Mouse (Mus musculus) ES-E14 (cell line): ENCODE data around the gene Per1. TPM values are rescaled to one million over a fixed set of nuclear protein-coding genes. Genes with fewer than 3 reads are reported as not detected.

Source experiments
- DNase-seq: peaks from one replicate; pipeline ENCODE4 v3.0.0-alpha.2; 2013; ENCODE audit warnings: low read depth, low spot score
- H3K27ac ChIP-seq: 2 replicates; pipeline ENCODE4 v1.5.1; 2012; ENCODE audit warnings: low read depth, mild to moderate bottlenecking, low read length, moderate library complexity, mixed read lengths; ENCODE audit not compliant: poor library complexity, insufficient read depth, severe bottlenecking
- H3K36me3 ChIP-seq: 2 replicates; pipeline ENCODE4 v1.6.1; 2012; ENCODE audit warnings: mild to moderate bottlenecking, low read length, moderate library complexity, mixed read lengths; ENCODE audit not compliant: control insufficient read depth, poor library complexity, insufficient read depth, severe bottlenecking
- H3K4me1 ChIP-seq, 2 experiments: fragments of 150-350 bp in 1 of 2; sonication (generic) in 1 of 2; 2 replicates each; pipeline ENCODE4 v1.6.1; 2012; ENCODE audit warnings: low read length in 2 of 2, mild to moderate bottlenecking in 1 of 2, mixed read lengths in 1 of 2; ENCODE audit not compliant: control insufficient read depth in 2 of 2, insufficient read depth in 2 of 2, poor library complexity in 1 of 2
- H3K4me3 ChIP-seq, 2 experiments: fragments of 150-350 bp in 1 of 2; sonication (generic) in 1 of 2; 2 replicates each; pipeline ENCODE4 v1.5.1; 2012; ENCODE audit warnings: low read length in 2 of 2, low read depth in 1 of 2, mild to moderate bottlenecking in 1 of 2, mixed read lengths in 1 of 2; ENCODE audit not compliant: insufficient read depth in 1 of 2, poor library complexity in 1 of 2, severe bottlenecking in 1 of 2
- H3K9ac ChIP-seq: 2 replicates; pipeline ENCODE4 v1.6.1; 2012; ENCODE audit warnings: low read depth, mild to moderate bottlenecking, low read length, mixed read lengths; ENCODE audit not compliant: poor library complexity, insufficient read depth, severe bottlenecking
- H3K9me3 ChIP-seq: fragments of 150-350 bp; sonication (generic); 2 replicates; pipeline ENCODE4 v1.6.1; 2012; ENCODE audit warnings: low read depth, mild to moderate bottlenecking, low read length; ENCODE audit not compliant: control insufficient read depth, insufficient read depth
- CHD2 ChIP-seq: IDR thresholded peaks from 2 replicates; pipeline ENCODE4 v1.6.1; 2014; ENCODE audit warnings: mild to moderate bottlenecking, low read depth, low read length, inconsistent platforms
- HCFC1 ChIP-seq: IDR thresholded peaks from 2 replicates; pipeline ENCODE4 v1.6.1; 2012; ENCODE audit warnings: low read length, inconsistent platforms, borderline replicate concordance; ENCODE audit not compliant: insufficient read depth
- MAFK ChIP-seq: IDR thresholded peaks from 2 replicates; pipeline ENCODE4 v1.6.1; 2014; ENCODE audit warnings: mild to moderate bottlenecking, low read depth, low read length, inconsistent platforms; ENCODE audit not compliant: insufficient read depth
- ZC3H11A ChIP-seq: IDR thresholded peaks from 2 replicates; pipeline ENCODE4 v1.6.1; 2012; ENCODE audit warnings: low read depth, mild to moderate bottlenecking, inconsistent platforms, low read length, borderline replicate concordance
- ZNF384 ChIP-seq: IDR thresholded peaks from 2 replicates; pipeline ENCODE4 v1.6.1; 2012; ENCODE audit warnings: low read depth, low read length, inconsistent platforms
- in situ Hi-C, 2 experiments: fragments of 600-800 bp; cut with MboI; formaldehyde crosslinking; loops; one replicate each; pipeline ENCODE4 v1.15.1; 2025; ENCODE audit warnings: low sequenced_read_pairs in 2 of 2, inconsistent platforms in 1 of 2; ENCODE audit not compliant: unreplicated experiment in 2 of 2
- total RNA-seq: library from RNA; depleted of rRNA; stranded (reverse); fragments of 300-350 nt; gene quantifications from 2 replicates; pipeline ENCODE4 v1.2.3, GENCODE M21; 2012

Per1 gene
- total RNA-seq, 1 experiment: 6.0 TPM

DNA sequence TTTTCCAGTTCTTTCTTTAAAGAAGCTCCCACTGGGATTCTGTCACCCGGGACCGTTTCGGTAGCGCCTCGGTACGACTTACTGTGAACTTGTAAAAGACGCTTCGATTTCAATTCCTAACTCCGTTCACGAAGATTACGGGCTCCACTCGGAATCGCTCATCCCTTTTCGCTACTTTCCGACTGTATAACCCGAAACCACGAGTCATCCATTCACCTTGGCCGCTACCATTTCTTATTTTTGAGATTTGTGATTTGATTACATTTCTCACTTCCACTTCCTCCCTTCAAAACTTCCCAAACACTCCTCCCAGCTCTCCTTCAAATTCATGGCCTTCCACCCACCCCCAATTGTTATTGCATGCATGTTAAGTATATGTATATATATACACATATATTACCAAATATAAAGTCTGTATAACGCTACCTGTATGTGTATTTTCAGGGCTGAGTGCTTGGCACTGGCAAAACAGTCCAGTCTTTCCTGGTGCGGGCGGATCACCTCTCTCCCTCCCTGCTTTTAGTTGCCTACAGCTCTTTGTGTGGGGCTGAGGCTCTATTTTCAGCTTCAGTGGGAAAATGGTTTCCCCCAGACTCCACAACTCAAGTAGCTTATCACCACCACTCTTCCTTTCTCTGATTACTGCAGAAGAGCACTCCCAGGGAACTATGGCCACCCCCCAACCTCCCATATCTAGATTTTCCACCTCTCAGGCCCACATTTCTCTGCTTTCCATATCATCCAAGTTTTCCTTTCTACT lies 16.2 kb downstream of the Per1 start:
- Histone ChIP-seq H3K27ac (no peak overlapping the region), H3K9me3 (no peaks in the 10 kb centered on the region), H3K9ac (no peak overlapping the region; the same call in 1 of the 2 replicates), H3K4me1 (peaks cover 2 to 7% of the 10 kb centered on the region in 2 experiments; a peak in 1 of 4 replicates), H3K36me3 (peaks cover 11% of the 10 kb centered on the region; the same call in 1 of the 2 replicates), H3K4me3 (peak overlapping the region; percentile 60 to 68)
- no peak for TF ChIP-seq HCFC1
- no peak for TF ChIP-seq ZNF384
- no peak for TF ChIP-seq ZC3H11A
- TF ChIP-seq MAFK: no peak
- no peak for TF ChIP-seq CHD2
- in situ Hi-C loops: no loop called here
- no peak for DNase-seq

DNA sequence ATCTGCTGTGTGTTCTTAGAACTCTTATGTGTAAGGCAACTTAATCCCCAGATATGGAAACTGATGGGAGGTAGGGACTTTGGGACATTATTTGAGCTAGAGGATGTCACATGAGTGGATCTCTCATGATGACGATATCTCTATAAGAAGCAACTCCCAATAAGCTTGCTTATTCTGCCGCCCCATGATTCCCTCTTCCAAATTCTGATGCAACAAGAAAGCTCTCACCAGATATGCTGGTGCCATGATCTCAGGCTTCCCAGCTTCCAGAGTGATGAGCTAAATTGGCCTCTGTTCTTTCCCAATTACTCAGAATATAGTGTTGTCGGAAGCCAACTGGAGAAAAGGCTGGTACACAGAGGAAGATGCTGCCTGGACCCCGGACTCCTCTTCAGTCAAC lies 16.8 kb downstream of the Per1 start:
- Histone ChIP-seq H3K27ac (no peak overlapping the region), H3K9me3 (no peaks in the 10 kb centered on the region), H3K9ac (no peak overlapping the region), H3K4me3 (no peak overlapping the region), H3K4me1 (peaks cover 2 to 7% of the 10 kb centered on the region in 2 experiments; a peak in 1 of 4 replicates), H3K36me3 (peaks cover 8% of the 10 kb centered on the region; the same call in 1 of the 2 replicates)
- in situ Hi-C loops: no loop called here
- TF ChIP-seq ZNF384 (no peak), CHD2 (no peak), HCFC1 (no peak), MAFK (no peak), ZC3H11A (no peak)
- no peak for DNase-seq

DNA sequence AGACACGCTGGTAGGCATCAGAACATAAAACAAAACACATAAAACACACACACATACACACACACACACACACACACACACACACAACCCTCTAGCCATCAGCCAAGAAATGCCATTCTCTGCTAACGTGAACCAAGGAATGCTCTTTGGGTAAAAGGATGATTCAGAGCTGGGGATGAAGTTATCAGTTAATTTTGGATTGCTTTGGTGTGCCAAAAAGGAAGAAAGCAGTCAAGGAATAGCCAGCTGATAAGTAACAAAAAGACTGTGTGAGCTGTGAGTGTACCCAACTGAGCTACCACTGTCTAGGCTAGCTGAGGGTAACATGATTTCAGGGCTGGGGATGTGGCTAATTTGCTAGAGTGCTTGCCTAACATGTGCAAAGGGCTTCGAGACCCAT lies 19.0 kb downstream of the Per1 start:
- no peaks in the 10 kb centered on the region for H3K36me3 ChIP-seq
- no peaks in the 10 kb centered on the region for H3K9me3 ChIP-seq
- H3K27ac ChIP-seq: no peak overlapping the region
- H3K4me1 ChIP-seq: peaks cover 2 to 7% of the 10 kb centered on the region in 2 experiments; a peak in 1 of 4 replicates
- no peak for TF ChIP-seq ZNF384
- no peak for DNase-seq
- H3K4me3 ChIP-seq: no peak overlapping the region
- H3K9ac ChIP-seq: no peak overlapping the region
- in situ Hi-C loops: no loop called here

DNA sequence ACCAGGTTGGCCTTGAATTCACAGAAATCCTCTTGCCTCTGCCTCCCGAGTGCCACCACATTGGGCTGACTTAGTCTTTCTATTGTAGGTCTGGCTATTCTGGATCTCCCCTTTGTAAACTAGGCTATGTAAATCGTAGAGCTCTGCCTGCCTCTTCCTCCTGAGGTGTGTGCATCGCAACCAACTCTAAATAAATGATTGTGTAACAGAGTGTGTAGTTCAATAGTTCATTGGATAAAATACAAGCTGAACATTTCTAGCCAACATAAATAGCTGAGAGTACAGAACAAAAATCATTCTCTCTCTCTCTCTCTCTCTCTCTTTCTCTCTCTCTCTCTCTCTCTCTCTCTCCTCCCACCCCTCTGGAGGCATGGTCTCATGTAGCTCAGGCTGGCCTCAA lies 19.6 kb downstream of the Per1 start:
- TF ChIP-seq ZC3H11A: no peak
- TF ChIP-seq ZNF384: no peak
- TF ChIP-seq MAFK: no peak
- no peak for TF ChIP-seq HCFC1
- TF ChIP-seq CHD2: no peak
- Histone ChIP-seq H3K9ac (no peak overlapping the region), H3K36me3 (no peaks in the 10 kb centered on the region), H3K9me3 (no peaks in the 10 kb centered on the region), H3K4me3 (no peak overlapping the region), H3K4me1 (peaks cover 2 to 3% of the 10 kb centered on the region in 2 experiments; a peak in 1 of 4 replicates), H3K27ac (no peak overlapping the region)
- DNase-seq: no peak
- in situ Hi-C loops: no loop called here
